Mouse (Mus musculus): ENCODE results near the gene Ifi203.
"Not testable (repeated sequence)": the region's sequence is repeated elsewhere in the genome, so short reads cannot be mapped to it uniquely, and the experiment has no call there.

Ifi203 gene

DNA sequence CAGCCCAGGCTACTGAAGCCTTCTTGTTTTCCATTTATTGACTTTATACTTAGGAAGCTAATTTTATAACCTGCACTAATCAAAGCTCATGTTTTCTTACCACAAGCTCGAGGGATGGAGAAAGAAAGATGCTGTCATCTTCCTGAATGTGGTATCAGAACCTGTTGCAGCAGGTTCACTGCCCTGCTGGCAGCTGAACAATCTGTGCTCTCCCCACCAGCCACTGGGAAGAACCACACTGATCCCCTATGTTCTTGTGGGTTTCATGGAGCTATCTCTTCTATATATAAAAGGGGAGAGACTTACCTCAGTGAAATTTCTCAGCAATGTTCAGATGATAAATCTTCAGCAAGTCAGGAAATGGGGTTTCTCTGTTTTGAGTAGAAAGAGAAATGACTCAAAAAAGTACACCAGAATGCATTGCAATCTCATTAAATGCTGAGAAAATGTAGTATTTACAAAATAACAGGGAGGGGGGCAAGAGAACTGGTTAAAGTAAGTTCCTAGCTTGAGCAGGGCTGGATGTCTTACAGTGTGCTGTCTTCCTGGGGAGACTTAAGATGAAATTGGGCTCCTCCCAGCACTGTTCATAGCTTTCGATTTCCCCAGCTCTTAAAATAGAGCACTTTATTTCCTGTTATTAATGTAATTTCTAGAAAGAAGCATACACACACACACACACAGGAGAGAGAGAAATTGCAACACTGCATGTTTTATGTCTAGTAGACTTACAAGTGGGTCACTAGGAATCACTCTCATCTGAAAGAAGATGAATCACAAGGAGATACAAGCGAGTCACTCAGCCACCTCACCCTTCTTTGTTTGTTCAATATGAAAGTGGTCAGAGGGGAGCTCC lies at the start of gene Ifi203, which contains the start of gene Mndal:
Ifi203 (minus strand) TSS at position 749 of the 856 bp plus-strand sequence.
Mndal (minus strand) TSS at position 568 of the 856 bp plus-strand sequence.
- DNase-seq, result not testable (repeated sequence)

DNA sequence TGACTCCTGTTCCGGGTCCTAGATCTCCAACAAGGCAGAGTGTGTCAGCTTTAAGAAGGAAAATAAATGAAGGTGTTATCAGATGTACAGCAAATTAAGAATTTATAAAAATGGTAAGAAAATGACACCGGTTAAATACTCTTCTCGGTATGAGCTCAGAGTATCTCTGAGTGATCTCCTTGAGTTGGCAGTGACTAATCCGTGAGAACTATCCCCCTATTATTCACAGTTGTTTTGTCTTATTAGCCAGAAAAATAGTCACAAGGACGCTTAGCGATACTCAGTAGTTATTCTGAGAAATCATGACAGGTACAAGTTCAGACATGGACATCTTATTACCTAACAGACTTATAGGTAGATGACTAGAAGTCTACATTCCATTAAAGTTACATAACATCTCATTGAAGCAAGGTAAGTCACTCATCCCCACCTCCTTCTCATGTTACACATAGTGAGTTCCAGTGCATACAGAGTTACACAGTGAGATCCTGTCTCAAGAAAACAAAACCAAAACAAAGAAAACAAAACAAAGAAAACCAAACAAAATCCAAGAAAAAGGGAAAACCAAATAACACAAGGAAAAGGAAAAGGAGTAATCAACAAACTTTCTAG lies 40.3 kb upstream of the Ifi203 start, which contains the start of gene Ifi202b:
Ifi202b (minus strand) TSS at position 51 of the 612 bp plus-strand sequence.
- DNase-seq, result not testable (repeated sequence)

GRCm38 (mm10) chr1:173981038-173981437 lies 38.6 kb upstream of the Ifi203 start:
- DNase-seq, result not testable (repeated sequence)

GRCm38 (mm10) chr1:173977622-173978021 lies 35.1 kb upstream of the Ifi203 start:
- DNase-seq, result no peak

- DNase-seq, result no peak
Measured at GRCm38 (mm10) chr1:173973111-173973510, 30.6 kb upstream of the Ifi203 start.

DNA sequence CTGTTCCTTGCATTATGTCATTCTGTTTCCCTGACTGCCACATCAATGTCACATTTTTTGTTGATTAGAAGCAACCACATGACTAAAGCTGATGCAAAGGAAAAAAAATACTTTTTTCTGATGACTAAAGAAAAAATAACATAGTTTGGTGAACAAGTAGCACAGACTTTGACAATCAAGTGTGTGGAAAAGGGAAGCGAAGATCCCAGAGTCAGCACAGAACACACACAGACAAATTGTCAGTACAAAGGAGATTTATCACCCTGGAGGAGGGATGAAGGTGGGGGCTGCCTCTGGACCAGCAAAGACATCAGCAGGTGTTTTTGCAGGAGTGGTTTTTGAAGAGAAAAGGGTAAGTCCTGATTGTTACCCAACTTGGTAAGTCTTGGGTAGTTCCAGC lies 19.0 kb upstream of the Ifi203 start:
- DNase-seq, result not testable (repeated sequence)

DNA sequence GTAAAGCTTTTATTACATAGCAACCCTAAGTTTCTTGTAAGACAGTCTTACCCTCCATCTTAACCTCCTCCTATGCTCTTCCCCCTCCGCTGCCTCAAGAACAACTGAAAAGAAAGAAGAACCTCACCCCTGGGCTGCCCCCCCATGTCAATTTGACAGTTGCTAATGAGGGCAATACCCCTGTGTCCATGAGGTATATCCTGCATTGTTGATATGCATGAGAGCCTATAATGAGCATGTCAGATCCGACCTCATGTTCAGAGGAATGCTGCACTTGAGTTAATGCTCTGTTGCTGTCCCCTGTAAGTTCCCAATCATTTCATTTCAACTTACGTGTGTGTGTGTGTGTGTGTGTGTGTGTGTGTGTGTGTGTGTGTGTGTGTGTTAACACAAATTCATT lies 17.5 kb upstream of the Ifi203 start:
- DNase-seq, result not testable (repeated sequence)

GRCm38 (mm10) chr1:173955839-173956527 lies 13.5 kb upstream of the Ifi203 start:
- DNase-seq, result not testable (repeated sequence)

GRCm38 (mm10) chr1:173955071-173955796 lies 12.8 kb upstream of the Ifi203 start:
- DNase-seq, result no peak

- DNase-seq, result no peak
Measured at GRCm38 (mm10) chr1:173953563-173953962, 11.1 kb upstream of the Ifi203 start.

- not testable (repeated sequence) for DNase-seq
Measured at GRCm38 (mm10) chr1:173949044-173949443, 6.6 kb upstream of the Ifi203 start.

GRCm38 (mm10) chr1:173942780-173943066 lies 251 bp upstream of the Ifi203 start:
- DNase-seq, result not testable (repeated sequence)

DNA sequence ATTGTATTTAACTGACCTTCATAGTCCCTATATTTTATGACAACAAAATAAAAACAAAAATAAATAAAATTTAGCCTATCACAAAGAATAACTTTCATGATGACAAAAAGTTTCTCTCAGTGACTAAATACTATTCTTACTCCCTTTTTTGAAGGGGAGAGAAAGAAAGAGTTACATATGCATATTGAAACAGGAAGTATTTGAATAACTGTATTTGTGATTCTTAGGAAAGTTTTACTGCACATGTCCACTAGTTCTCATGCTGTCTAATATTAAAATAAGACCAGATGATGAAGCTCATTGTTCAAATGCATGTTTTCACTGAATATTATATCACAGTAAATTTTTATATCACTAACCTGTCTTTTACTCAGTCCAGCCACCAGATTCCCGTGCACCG lies 950 bp downstream of the Ifi203 start:
- DNase-seq, result not testable (repeated sequence)

- not testable (repeated sequence) for DNase-seq
Measured at GRCm38 (mm10) chr1:173919279-173919678, 23.2 kb downstream of the Ifi203 start.

DNA sequence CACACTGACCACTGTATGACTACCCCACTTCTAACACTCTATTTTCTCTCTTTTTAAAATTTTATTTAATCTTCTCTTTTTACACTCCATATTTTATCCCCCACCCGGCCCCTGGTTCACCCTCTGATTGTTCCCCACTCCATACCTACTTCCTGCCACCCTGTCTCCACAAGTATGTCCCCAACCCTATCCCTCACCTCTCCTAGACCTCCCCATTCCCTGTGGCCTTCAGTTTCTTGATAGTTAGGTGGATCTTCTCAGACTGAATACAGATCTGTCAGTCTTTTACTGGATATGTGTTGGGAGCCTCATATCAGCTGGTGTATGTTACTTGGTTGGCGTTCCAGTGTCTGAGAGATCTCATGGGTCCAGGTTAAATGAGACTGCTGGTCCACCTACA lies 27.9 kb downstream of the Ifi203 start:
- no peak for DNase-seq

DNA sequence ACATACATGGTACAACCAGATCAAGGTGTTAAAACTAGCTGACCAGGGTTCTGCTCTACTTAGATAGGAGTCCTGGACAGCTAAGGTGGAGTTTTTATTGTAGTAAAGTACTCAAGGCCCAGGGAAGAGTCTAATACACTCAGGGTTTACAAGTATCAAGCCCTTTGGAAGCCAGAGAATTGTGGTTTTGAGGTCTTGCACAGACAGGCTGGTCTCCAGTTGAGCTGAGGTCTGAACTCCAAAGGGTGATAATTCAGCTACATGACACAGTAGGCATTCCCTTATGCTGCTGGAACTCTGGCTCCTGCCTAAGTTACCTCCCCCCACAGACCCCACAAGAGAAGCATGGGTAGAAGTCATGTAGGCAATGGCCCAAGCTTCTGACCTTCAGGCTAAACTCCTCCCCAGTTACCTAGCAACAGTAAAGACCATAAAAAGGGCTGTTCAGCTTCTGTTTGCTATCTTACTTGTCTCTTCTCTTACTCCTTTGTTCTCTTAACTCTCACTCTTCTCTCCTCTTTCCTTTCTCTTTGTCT lies 29.1 kb downstream of the Ifi203 start:
- not testable (repeated sequence) for DNase-seq

- DNase-seq, result peak; percentile 22 to 24
Measured at GRCm38 (mm10) chr1:173912548-173913255, 29.8 kb downstream of the Ifi203 start, which contains the start of gene Ifi211. TSS of gene Ifi211 (minus strand) at chr1:173913046.

DNA sequence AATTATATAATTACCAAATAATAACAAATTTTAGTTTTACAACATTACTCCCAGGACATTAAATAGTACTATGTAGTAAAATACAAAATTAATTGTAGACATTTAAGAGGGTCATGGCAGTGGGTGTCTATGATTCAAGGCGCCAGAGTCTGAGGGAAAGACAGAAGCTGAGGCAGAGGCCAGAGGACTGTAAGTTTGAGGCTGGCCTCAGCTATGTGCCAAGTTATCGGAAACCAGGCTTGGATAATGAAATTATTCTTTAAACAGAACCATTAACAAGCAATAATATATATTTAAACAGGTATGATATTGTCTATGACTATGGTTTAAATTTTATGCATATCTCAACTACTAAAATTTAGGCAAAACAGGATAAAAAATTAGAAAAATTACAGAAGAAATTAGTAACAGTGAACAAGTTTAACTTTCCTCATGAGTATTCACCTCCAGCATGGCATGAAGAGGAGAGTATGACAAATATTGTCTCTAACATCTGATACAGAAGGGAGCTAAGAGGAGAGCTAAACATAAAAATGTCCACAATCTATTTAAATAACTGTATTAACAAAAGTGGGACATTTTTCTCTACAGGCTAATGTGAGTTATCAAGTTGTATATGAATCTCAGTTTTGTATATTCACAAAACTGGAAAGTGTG lies 30.5 kb downstream of the Ifi203 start:
- DNase-seq, result no peak

DNA sequence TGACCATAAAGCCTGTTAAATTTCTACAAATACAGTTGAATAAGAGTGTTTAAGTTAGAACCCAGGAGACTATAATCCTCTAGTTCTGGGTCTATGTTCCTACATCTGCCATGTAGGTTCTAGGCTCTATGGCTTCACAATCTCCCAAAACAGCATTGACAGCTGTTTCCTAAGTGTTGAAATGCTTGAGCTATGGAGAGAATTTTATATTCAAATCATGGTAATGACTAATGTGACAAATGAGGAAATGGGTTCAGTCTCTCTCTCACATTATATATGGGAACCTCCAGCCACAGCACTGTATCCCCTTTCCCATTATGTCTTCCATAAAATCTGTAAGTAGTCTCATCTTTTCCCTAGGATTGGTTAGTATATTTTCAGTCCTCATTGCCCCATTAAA lies 34.1 kb downstream of the Ifi203 start:
- not testable (repeated sequence) for DNase-seq

- DNase-seq, result not testable (repeated sequence)
Measured at GRCm38 (mm10) chr1:173905885-173906284, 36.6 kb downstream of the Ifi203 start.

- not testable (repeated sequence) for DNase-seq
Measured at GRCm38 (mm10) chr1:173889741-173890140, 52.7 kb downstream of the Ifi203 start.

All from lung, adult 18-20 months (tissue).